Mouse (Mus musculus): Measurements from ENCODE around the gene Btbd11. TPM values are rescaled to one million over a fixed set of nuclear protein-coding genes. Genes with fewer than 3 reads are reported as not detected.

Gene Btbd11
- polyA plus RNA-seq, 1 experiment from 2014 or later, result 6.5 TPM

DNA sequence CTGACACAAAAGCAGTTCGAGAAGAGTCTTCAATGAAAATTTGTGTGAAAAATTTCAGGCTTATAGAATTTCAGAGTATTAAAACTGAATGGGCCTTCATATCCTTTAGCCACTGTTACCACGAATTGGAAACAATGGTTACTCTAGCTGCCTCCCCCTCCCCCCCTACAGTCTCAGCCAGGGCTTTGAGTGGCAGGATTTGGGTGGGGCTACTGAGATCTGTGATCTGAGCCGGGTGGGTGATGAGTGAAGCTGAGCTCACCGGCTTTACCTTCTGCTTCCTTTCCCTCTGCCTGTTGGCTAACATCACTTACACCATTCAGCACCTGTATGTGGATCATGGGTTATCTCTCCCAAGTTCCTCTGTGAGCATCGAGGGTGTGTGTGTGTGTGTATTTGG is 158.4 kb downstream of the Btbd11 start:
- Histone ChIP-seq H3K9ac (ENCODE audit: low read length) (no peak overlapping the region), H3K4me1 (replicated peaks; ENCODE audit: control insufficient read depth, insufficient read depth, low read length) (peaks cover under 1% of the 10 kb centered on the region; the same call in 1 of the 2 replicates), H3K4me2 (ENCODE audit: low read depth, low read length, severe bottlenecking) (no peak overlapping the region), H3K27me3 (ENCODE audit: control insufficient read depth, insufficient read depth, low read length) (no peaks in the 10 kb centered on the region), H3K27ac (ENCODE audit: low read depth, low read length) (no peak overlapping the region), H3K4me3 (ENCODE audit: low read depth, low read length) (no peak overlapping the region), H3K9me3 (ENCODE audit: control insufficient read depth, low read length) (no peaks in the 10 kb centered on the region), H3K36me3 (ENCODE audit: control insufficient read depth, insufficient read depth, low read length) (no peaks in the 10 kb centered on the region)
- WGBS, result 47% methylated on average over 5 of the region's 5 CpGs
- no peak for ATAC-seq (replicated peaks; ENCODE audit: low FRiP score)
- no peak for DNase-seq (ENCODE audit: low spot score)

- no peak for ATAC-seq (replicated peaks; ENCODE audit: low FRiP score)
- Histone ChIP-seq H3K27me3 (ENCODE audit: control insufficient read depth, insufficient read depth, low read length) (no peaks in the 10 kb centered on the region), H3K4me3 (ENCODE audit: low read depth, low read length) (no peak overlapping the region), H3K4me2 (ENCODE audit: low read depth, low read length, severe bottlenecking) (no peak overlapping the region), H3K9me3 (ENCODE audit: control insufficient read depth, low read length) (no peaks in the 10 kb centered on the region), H3K4me1 (replicated peaks; ENCODE audit: control insufficient read depth, insufficient read depth, low read length) (no peaks in the 10 kb centered on the region), H3K27ac (ENCODE audit: low read depth, low read length) (no peak overlapping the region), H3K9ac (ENCODE audit: low read length) (no peak overlapping the region), H3K36me3 (ENCODE audit: control insufficient read depth, insufficient read depth, low read length) (no peaks in the 10 kb centered on the region)
- DNase-seq (ENCODE audit: low spot score), result no peak
- 67% methylated on average over 8 of the region's 8 CpGs for WGBS
Observed at GRCm38 (mm10) chr10:85555193-85555592, 168.6 kb downstream of the Btbd11 start.

DNA sequence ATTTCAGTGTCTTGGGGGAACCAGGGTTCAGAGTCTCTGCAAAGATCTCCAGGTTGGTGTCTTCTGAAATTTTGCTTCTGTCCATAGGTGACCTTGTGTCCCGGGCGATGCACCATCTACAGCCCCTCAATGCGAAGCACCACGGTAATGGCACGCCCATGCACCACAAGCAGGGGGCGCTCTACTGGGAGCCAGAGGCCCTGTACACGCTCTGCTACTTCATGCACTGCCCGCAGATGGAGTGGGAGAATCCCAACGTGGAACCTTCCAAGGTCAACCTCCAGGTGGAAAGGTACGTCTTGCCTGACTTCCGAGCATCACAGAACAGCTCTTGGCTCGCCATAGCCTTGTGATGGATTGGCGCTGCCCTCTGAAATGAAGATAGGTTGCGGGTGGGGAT is 174.8 kb downstream of the Btbd11 start:
- Histone ChIP-seq H3K4me3 (ENCODE audit: low read depth, low read length) (no peak overlapping the region), H3K9ac (ENCODE audit: low read length) (no peak overlapping the region), H3K4me1 (replicated peaks; ENCODE audit: control insufficient read depth, insufficient read depth, low read length) (no peaks in the 10 kb centered on the region), H3K27ac (ENCODE audit: low read depth, low read length) (no peak overlapping the region), H3K4me2 (ENCODE audit: low read depth, low read length, severe bottlenecking) (no peak overlapping the region), H3K36me3 (ENCODE audit: control insufficient read depth, insufficient read depth, low read length) (no peaks in the 10 kb centered on the region), H3K9me3 (ENCODE audit: control insufficient read depth, low read length) (no peaks in the 10 kb centered on the region), H3K27me3 (ENCODE audit: control insufficient read depth, insufficient read depth, low read length) (no peaks in the 10 kb centered on the region)
- DNase-seq (ENCODE audit: low spot score) (no peak), ATAC-seq (replicated peaks; ENCODE audit: low FRiP score) (no peak)
- WGBS, result 87% methylated on average over 14 of the region's 14 CpGs

DNA sequence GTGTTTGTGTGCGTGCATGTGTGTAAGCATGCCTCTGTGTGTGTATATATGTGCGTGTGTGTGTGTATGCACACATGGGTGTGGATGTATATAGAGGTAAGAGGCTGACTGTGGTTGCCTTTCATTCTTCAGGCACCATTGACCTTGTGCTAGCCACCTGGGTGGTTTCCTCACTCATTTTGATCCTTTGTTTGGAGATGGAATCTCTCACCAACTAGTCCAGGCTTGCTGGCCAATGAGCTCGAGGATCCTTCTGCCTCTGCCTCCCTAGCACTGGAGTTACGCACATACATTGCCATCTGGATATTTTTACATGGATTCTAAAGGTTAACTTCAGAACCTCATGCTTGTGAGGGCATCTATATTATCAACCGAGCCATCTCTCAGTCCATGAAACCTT is 184.8 kb downstream of the Btbd11 start:
- Histone ChIP-seq H3K9ac (ENCODE audit: low read length) (no peak overlapping the region), H3K4me3 (ENCODE audit: low read depth, low read length) (no peak overlapping the region), H3K4me2 (ENCODE audit: low read depth, low read length, severe bottlenecking) (no peak overlapping the region), H3K4me1 (replicated peaks; ENCODE audit: control insufficient read depth, insufficient read depth, low read length) (no peaks in the 10 kb centered on the region), H3K36me3 (ENCODE audit: control insufficient read depth, insufficient read depth, low read length) (no peaks in the 10 kb centered on the region), H3K9me3 (ENCODE audit: control insufficient read depth, low read length) (peaks cover 3% of the 10 kb centered on the region; the same call in 1 of the 2 replicates), H3K27ac (ENCODE audit: low read depth, low read length) (no peak overlapping the region), H3K27me3 (ENCODE audit: control insufficient read depth, insufficient read depth, low read length) (no peaks in the 10 kb centered on the region)
- no peak for DNase-seq (ENCODE audit: low spot score)
- WGBS, result 90% methylated on average over 5 of the region's 5 CpGs
- no peak for ATAC-seq (replicated peaks; ENCODE audit: low FRiP score)

DNA sequence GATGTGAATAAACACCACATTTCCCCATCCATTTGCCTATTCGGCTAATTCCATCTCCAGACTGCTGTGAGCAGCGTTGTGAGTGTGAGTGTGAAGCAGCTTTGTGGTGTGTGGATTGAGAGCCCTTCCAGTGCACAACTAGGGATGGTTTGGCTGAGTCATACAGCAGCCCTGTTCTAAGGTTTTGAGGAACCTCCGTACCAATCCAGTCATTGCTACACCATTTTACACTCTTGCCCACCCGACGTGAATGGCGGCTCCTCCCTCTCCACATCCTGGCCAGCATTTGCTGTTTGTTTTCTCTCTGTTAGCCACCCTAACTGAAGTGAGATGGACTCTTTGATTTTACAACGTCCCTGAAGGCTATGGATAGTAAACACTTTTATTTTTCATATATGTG is 186.0 kb downstream of the Btbd11 start:
- DNase-seq (ENCODE audit: low spot score) (no peak), ATAC-seq (replicated peaks; ENCODE audit: low FRiP score) (no peak)
- Histone ChIP-seq H3K4me1 (replicated peaks; ENCODE audit: control insufficient read depth, insufficient read depth, low read length) (no peaks in the 10 kb centered on the region), H3K27ac (ENCODE audit: low read depth, low read length) (no peak overlapping the region), H3K9ac (ENCODE audit: low read length) (no peak overlapping the region), H3K4me2 (ENCODE audit: low read depth, low read length, severe bottlenecking) (no peak overlapping the region), H3K4me3 (ENCODE audit: low read depth, low read length) (no peak overlapping the region), H3K27me3 (ENCODE audit: control insufficient read depth, insufficient read depth, low read length) (no peaks in the 10 kb centered on the region), H3K9me3 (ENCODE audit: control insufficient read depth, low read length) (peaks cover 3% of the 10 kb centered on the region; the same call in 1 of the 2 replicates), H3K36me3 (ENCODE audit: control insufficient read depth, insufficient read depth, low read length) (no peaks in the 10 kb centered on the region)
- WGBS, result 89% methylated on average over 7 of the region's 7 CpGs

DNA sequence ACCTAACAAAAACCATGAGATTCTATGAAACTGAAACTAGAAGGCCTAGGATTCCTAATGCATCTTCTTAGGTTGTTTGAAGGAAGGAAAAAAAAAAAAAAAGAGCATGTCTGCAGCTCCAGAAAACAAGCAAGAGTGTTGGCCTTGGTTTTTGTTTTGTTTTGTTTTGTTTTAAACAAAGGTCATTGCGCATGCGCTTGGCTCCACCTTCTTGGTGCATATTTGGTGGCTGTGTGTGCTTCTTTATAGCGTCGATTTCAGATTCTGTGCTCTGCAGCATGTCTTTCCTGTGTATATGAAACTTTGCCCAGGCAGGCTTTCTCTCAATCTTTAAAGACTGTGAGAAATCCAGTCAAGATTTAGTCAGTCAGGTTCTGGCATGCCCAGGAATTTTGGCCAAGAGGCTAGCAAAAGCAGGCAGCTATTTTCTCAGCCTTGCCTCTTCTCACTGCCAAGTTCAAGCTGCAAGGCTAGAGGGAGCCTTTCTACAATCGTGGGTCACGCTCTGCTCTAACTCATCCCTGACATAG is 191.3 kb downstream of the Btbd11 start:
- no peaks in the 10 kb centered on the region for H3K27me3 ChIP-seq (ENCODE audit: control insufficient read depth, insufficient read depth, low read length)
- no peak overlapping the region for H3K27ac ChIP-seq (ENCODE audit: low read depth, low read length)
- 90% methylated on average over 6 of the region's 6 CpGs for WGBS
- H3K9me3 ChIP-seq (ENCODE audit: control insufficient read depth, low read length), result peaks cover 3% of the 10 kb centered on the region; the same call in 1 of the 2 replicates
- DNase-seq (ENCODE audit: low spot score) (no peak), ATAC-seq (replicated peaks; ENCODE audit: low FRiP score) (no peak)
- H3K4me3 ChIP-seq (ENCODE audit: low read depth, low read length), result no peak overlapping the region
- no peaks in the 10 kb centered on the region for H3K36me3 ChIP-seq (ENCODE audit: control insufficient read depth, insufficient read depth, low read length)
- H3K4me1 ChIP-seq (replicated peaks; ENCODE audit: control insufficient read depth, insufficient read depth, low read length), result no peaks in the 10 kb centered on the region
- H3K9ac ChIP-seq (ENCODE audit: low read length), result no peak overlapping the region
- no peak overlapping the region for H3K4me2 ChIP-seq (ENCODE audit: low read depth, low read length, severe bottlenecking)

GRCm38 (mm10) chr10:85578571-85579465 is 192.2 kb downstream of the Btbd11 start:
- 85% methylated on average over 13 of the region's 13 CpGs for WGBS
- H3K4me1 ChIP-seq (replicated peaks; ENCODE audit: control insufficient read depth, insufficient read depth, low read length), result no peaks in the 10 kb centered on the region
- H3K4me2 ChIP-seq (ENCODE audit: low read depth, low read length, severe bottlenecking), result no peak overlapping the region
- H3K9me3 ChIP-seq (ENCODE audit: control insufficient read depth, low read length), result no peaks in the 10 kb centered on the region
- ATAC-seq (replicated peaks; ENCODE audit: low FRiP score), result no peak
- H3K9ac ChIP-seq (ENCODE audit: low read length), result no peak overlapping the region
- H3K27me3 ChIP-seq (ENCODE audit: control insufficient read depth, insufficient read depth, low read length), result no peaks in the 10 kb centered on the region
- no peak for DNase-seq (ENCODE audit: low spot score)
- no peak overlapping the region for H3K4me3 ChIP-seq (ENCODE audit: low read depth, low read length)
- no peak overlapping the region for H3K27ac ChIP-seq (ENCODE audit: low read depth, low read length)
- no peaks in the 10 kb centered on the region for H3K36me3 ChIP-seq (ENCODE audit: control insufficient read depth, insufficient read depth, low read length)

- ATAC-seq (replicated peaks; ENCODE audit: low FRiP score) (no peak), DNase-seq (ENCODE audit: low spot score) (no peak)
- H3K4me2 ChIP-seq (ENCODE audit: low read depth, low read length, severe bottlenecking), result no peak overlapping the region
- 88% methylated on average over 3 of the region's 3 CpGs for WGBS
- H3K9ac ChIP-seq (ENCODE audit: low read length), result no peak overlapping the region
- H3K27ac ChIP-seq (ENCODE audit: low read depth, low read length), result no peak overlapping the region
- no peaks in the 10 kb centered on the region for H3K4me1 ChIP-seq (replicated peaks; ENCODE audit: control insufficient read depth, insufficient read depth, low read length)
- H3K36me3 ChIP-seq (ENCODE audit: control insufficient read depth, insufficient read depth, low read length), result no peaks in the 10 kb centered on the region
- H3K27me3 ChIP-seq (ENCODE audit: control insufficient read depth, insufficient read depth, low read length), result no peaks in the 10 kb centered on the region
- H3K9me3 ChIP-seq (ENCODE audit: control insufficient read depth, low read length), result no peaks in the 10 kb centered on the region
- no peak overlapping the region for H3K4me3 ChIP-seq (ENCODE audit: low read depth, low read length)
Observed at GRCm38 (mm10) chr10:85587758-85588157, 201.1 kb downstream of the Btbd11 start.

GRCm38 (mm10) chr10:85590043-85590442 is 203.4 kb downstream of the Btbd11 start:
- H3K4me3 ChIP-seq (ENCODE audit: low read depth, low read length), result no peak overlapping the region
- DNase-seq (ENCODE audit: low spot score) (no peak), ATAC-seq (replicated peaks; ENCODE audit: low FRiP score) (no peak)
- H3K4me1 ChIP-seq (replicated peaks; ENCODE audit: control insufficient read depth, insufficient read depth, low read length), result no peaks in the 10 kb centered on the region
- no peaks in the 10 kb centered on the region for H3K36me3 ChIP-seq (ENCODE audit: control insufficient read depth, insufficient read depth, low read length)
- WGBS, result 90% methylated on average over 2 of the region's 2 CpGs
- H3K4me2 ChIP-seq (ENCODE audit: low read depth, low read length, severe bottlenecking), result no peak overlapping the region
- H3K27me3 ChIP-seq (ENCODE audit: control insufficient read depth, insufficient read depth, low read length), result no peaks in the 10 kb centered on the region
- no peaks in the 10 kb centered on the region for H3K9me3 ChIP-seq (ENCODE audit: control insufficient read depth, low read length)
- H3K9ac ChIP-seq (ENCODE audit: low read length), result no peak overlapping the region
- H3K27ac ChIP-seq (ENCODE audit: low read depth, low read length), result no peak overlapping the region

Data from forebrain, embryonic 11.5 days (tissue).